Mouse (Mus musculus): Measurements from ENCODE around the gene Rplp1. TPM values are rescaled to one million over a fixed set of nuclear protein-coding genes. Genes with fewer than 3 reads are reported as not detected.

Gene Rplp1
- polyA plus RNA-seq (2017; shearing (Covaris generic)), result 1,847 TPM

GRCm38 (mm10) chr9:61914203-61914916 lies at the start of gene Rplp1:
Rplp1 (minus strand) TSS chr9:61914542.

DNA sequence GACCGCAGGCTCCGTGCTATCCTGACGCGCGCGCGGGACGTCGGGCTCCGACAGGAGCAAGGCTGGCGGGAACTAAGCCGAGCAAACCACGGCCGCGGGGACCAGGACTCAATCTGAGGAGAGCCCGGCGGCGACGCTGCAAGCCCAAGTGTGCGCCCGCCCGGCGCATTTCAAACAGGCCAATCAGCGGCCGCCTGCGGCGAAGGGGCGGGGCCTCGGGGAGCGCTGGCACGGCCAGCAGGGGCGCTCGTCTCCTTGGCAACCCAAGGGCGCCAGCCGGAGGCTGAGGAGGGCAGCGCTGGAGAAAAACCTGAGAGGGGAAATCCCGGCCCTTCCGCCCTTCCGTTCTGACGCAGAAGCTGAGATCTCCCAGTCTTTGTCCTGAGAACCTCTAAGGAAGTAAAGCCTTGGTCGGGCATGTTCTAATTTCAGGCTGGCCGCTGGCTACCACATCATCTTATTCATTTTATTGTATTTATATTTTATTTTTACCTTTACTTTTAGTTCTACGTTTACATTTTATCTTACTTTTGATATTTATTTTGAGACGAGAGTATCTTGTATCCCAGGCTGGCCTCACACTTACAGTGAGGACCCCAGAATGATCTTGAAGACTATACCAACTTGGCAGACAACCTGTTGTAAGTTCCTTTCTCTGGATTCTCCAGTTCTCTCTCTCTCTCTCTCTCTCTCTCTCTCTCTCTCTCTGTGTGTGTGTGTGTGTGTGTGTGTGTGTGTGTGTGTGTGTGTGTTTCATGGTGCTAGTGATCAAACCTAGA lies 32.5 kb upstream of the Rplp1 start, which contains the start of gene Kif23:
Gene Kif23, minus strand, starts transcription at position 152 of the 779 bp plus-strand sequence.

Other genes with a start within 250 kb of the Rplp1 start
- gene Kif23, start 32.2 kb upstream of the Rplp1 start, polyA plus RNA-seq (2017; shearing (Covaris generic)), result 12.6 TPM
- 0.15 TPM for gene Paqr5, start 112.3 kb upstream of the Rplp1 start, polyA plus RNA-seq (2017; shearing (Covaris generic))
- 9.7 TPM for gene Glce, start 208.1 kb upstream of the Rplp1 start, polyA plus RNA-seq (2017; shearing (Covaris generic))

Measured in effector memory CD4-positive, alpha-beta T cell, adult 5 months (primary cell).